Mouse (Mus musculus) ovary, adult 18-20 months (tissue): ENCODE data around the gene Mat2a.
"Not testable (repeated sequence)": the region's sequence is repeated elsewhere in the genome, so short reads cannot be mapped to it uniquely, and the experiment has no call there.

Experiments used
- DNase-seq: peaks from one replicate; pipeline ENCODE4 v3.0.0; 2022; ENCODE audit warnings: low spot score, mixed read lengths

Gene Mat2a

GRCm38 (mm10) chr6:72439355-72440185 lies at the start of gene Mat2a:
Mat2a (minus strand) TSS chr6:72439558.
- peak; percentile 88 for DNase-seq

GRCm38 (mm10) chr6:72488850-72489249 lies 49.5 kb upstream of the Mat2a start:
- DNase-seq: no peak

GRCm38 (mm10) chr6:72487282-72487681 lies 47.9 kb upstream of the Mat2a start:
- DNase-seq: no peak

GRCm38 (mm10) chr6:72486307-72486706 lies 46.9 kb upstream of the Mat2a start:
- DNase-seq: no peak

GRCm38 (mm10) chr6:72484887-72485286 lies 45.5 kb upstream of the Mat2a start:
- no peak for DNase-seq

GRCm38 (mm10) chr6:72482156-72482555 lies 42.8 kb upstream of the Mat2a start:
- DNase-seq: no peak

GRCm38 (mm10) chr6:72480422-72480702 lies 41.0 kb upstream of the Mat2a start:
- DNase-seq: no peak

- no peak for DNase-seq
Observed at GRCm38 (mm10) chr6:72479645-72480421, 40.5 kb upstream of the Mat2a start.

GRCm38 (mm10) chr6:72478691-72479090 lies 39.3 kb upstream of the Mat2a start:
- not testable (repeated sequence) for DNase-seq

GRCm38 (mm10) chr6:72477621-72478020 lies 38.3 kb upstream of the Mat2a start:
- peak; percentile 67 for DNase-seq

- no peak for DNase-seq
Observed at GRCm38 (mm10) chr6:72476836-72477235, 37.5 kb upstream of the Mat2a start.

GRCm38 (mm10) chr6:72475221-72475985 lies 36.0 kb upstream of the Mat2a start:
- DNase-seq: no peak

- peak; percentile 31 for DNase-seq
Observed at GRCm38 (mm10) chr6:72473264-72474041, 34.1 kb upstream of the Mat2a start.

GRCm38 (mm10) chr6:72466171-72466570 lies 26.8 kb upstream of the Mat2a start:
- DNase-seq: no peak

- DNase-seq: no peak
Observed at GRCm38 (mm10) chr6:72465361-72466157, 26.2 kb upstream of the Mat2a start.

GRCm38 (mm10) chr6:72462550-72463257 lies 23.3 kb upstream of the Mat2a start:
- DNase-seq: not testable (repeated sequence)

GRCm38 (mm10) chr6:72460036-72460801 lies 20.9 kb upstream of the Mat2a start:
- DNase-seq: no peak

GRCm38 (mm10) chr6:72458921-72459320 lies 19.6 kb upstream of the Mat2a start:
- no peak for DNase-seq

GRCm38 (mm10) chr6:72458418-72458817 lies 19.1 kb upstream of the Mat2a start:
- no peak for DNase-seq

GRCm38 (mm10) chr6:72456567-72456966 lies 17.2 kb upstream of the Mat2a start:
- DNase-seq: no peak
